Mouse (Mus musculus) CD8-positive naive resting alpha-beta T cell, adult 2 months (primary cell): ENCODE results near the gene Tmod3.
A peak's percentile ranks its signal among the peaks of the same experiment; 100 is the strongest.

Experiments
- DNase-seq, 2 experiments: peaks; one replicate each; pipeline ENCODE4 v3.0.0; 2022; ENCODE audit warnings: low read depth in 2 of 2, low spot score in 2 of 2

Tmod3 gene

DNA sequence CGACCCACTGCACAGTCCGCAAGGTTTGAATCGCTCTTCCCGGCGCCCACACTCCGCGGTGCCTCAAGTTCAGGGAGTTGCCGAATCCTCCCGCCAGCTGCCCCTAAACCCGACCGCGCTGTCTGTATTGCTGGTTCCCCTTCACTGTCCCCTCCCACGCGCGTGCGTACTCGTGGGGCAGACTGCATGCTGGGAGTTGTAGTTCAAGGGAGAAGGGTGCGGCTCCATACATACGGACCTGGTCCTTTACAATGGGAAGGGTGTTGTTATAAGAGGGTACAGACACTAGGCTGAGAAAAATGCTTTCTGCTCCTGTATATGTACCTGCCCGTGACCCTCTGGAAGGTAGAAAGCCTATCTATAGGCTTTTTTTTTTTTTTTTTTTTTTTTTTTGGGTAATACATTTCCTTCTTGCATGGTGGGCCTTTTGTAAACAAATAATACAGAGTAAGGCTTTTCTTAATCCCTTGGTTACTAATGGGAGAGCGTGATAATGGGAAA, at the start of gene Tmod3:
Gene Tmod3 (minus strand): TSS at position 146 of the 501 bp plus-strand sequence.
- peak; percentile 87 to 93 for DNase-seq

DNA sequence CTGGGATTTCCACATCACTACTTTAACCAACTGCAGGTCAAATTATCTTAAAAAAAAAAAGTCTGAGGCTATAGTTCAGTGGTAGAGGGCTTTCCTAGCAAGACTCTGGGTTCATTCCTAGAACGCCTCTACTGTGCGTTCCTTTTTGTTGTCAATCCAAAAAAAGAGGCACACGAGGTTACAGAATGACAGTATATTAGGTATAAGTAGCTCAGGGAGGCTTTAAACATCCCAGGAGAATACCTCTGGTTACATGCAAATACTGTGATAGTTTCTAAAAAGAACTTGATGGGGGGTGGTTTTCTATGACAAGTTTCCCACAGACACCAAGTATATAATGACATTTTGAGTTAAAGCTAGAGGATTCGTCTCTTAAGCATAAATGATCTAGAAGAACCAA, 48.0 kb upstream of the Tmod3 start:
- no peak for DNase-seq

DNA sequence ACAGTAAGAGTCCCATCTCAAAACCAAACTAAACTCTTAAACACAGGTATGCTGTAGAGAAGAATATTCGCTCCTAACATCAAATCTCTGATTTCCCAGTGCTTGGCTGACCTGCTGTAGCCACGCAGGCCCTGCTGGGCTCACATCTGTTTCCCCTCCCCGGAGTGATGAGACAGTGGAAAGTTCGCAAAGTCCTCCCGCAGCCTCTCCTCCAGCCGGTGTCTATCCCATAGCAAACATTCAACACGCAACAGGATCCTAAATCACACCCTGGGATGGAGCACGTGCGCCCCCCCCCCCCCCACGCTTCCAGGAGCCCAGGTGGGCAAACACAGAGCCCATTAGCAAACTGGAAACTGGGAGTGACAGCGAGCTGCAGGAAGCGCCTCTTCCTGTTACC, 42.1 kb upstream of the Tmod3 start:
- DNase-seq = no peak

DNA sequence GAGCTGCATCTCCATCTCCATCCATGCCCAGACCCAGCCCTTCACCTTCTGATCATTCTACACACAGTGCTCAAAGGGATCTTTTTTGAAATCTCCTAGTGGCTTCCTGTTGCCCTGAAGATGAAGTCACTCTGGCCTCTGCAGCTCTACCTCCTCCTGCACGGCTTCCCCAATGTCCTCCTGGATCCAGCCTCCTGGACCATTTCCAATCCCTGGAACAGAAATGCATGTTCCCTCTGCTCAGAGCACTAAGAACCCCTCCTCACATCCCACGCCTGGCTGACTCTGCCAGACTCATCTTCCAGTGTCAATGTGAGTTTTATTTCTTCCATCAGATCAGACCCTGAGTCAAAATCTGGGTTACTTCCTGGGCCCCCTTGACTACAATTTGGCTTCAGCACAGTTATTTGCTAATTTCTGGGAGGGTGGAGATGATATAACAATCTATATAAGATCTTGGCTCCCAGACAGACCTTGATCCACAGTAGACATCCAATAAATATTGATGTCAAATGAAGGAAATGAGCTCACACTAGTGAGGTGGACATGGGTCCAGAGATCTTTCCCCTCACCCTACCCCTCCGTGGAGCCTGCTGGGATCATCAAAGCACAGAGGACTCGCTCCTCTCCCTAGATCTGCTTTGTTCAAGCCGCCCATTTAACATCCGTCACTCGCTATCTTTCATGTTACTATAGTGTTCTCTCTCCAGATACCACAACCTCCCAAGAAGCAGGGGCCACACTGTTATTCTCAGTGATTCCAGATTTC, 40.9 kb upstream of the Tmod3 start:
- DNase-seq = no peak

DNA sequence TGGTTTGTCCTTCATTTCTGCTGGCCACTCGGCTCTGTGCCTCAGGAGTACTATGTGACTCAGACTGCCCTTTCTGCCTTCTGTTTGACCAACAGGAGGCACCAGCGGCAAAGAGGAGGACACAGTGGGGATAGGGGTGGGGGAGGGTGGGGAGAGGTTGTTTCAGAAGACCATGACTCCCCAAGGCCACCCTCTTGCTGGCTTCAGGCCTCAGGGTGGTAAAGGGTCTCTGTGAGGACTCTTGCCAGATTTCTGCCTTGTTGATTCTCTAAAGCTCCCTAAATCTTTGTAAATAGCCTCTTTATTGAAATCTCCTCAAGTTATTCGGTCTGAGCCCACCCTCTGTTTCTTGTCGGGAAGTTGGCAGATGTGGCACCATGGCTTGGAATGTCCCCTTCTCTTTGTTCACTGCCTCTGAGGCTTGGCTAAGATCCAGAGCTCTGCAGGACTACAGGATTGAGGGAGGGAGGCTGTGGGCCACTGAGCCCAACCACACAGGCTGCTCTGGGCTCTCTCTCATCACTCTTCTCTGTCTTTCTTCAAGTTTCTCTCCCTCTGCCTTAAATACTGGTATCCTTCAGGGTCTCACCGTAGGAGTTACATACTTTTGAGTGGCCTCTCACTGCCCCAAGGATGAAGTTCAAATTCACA, 39.9 kb upstream of the Tmod3 start:
- DNase-seq = no peak

DNA sequence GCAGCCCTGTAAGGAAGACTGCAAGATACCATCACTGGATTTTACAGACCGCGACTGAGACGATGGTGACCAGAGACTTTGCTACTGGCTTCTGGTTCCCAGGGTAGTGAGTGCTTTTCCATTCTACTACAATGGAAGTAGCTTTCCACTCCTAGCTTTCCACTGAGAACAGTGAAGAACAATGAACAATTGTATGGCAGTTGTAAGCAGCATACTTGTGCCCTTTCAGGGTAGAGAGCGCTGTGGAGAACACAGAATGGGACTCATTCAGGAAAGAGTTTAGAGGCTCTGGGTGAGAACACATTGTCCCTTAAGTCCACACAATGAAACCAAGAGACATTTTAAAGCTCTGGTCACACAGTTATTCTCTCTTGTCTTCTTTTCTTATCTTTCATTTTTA, 38.1 kb upstream of the Tmod3 start:
- no peak for DNase-seq

DNA sequence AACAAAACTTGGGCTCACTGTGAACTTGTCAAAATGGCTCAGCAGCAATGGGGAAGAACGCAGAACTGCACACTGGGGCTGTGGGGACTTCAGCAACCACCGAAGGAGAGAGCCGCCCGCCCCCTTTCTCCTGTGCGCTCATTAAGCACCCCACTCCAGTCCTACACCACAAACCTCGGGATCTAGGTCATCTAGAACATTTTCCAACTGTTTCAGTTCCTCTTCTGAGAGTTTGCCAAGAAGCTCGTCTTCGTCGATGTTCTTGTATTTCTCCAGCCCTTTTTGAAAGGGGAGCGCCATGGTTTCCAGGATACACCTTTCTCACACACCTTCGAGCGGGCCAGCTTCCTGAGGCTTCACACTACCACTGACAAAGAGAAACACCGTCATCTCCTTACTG, 37.6 kb upstream of the Tmod3 start:
- DNase-seq = no peak

DNA sequence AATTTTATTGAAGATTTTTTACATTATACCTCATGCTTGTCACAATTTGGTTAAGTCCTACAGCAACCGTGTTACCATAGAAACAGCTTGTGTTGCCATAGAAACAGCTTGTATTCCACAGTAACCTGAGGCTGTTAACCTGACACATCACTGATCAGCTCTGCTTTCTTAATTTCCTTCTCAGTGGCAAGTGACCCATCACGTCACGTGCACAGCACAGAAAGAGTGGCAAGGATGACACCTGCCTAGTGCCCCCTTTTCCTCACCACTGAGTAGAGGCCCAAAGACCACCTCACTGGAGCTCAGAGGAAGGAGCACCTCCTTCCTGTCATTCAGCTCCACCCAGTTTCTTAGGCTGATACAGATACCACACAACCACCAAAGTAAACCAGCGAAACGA, 34.0 kb upstream of the Tmod3 start:
- DNase-seq = no peak

DNA sequence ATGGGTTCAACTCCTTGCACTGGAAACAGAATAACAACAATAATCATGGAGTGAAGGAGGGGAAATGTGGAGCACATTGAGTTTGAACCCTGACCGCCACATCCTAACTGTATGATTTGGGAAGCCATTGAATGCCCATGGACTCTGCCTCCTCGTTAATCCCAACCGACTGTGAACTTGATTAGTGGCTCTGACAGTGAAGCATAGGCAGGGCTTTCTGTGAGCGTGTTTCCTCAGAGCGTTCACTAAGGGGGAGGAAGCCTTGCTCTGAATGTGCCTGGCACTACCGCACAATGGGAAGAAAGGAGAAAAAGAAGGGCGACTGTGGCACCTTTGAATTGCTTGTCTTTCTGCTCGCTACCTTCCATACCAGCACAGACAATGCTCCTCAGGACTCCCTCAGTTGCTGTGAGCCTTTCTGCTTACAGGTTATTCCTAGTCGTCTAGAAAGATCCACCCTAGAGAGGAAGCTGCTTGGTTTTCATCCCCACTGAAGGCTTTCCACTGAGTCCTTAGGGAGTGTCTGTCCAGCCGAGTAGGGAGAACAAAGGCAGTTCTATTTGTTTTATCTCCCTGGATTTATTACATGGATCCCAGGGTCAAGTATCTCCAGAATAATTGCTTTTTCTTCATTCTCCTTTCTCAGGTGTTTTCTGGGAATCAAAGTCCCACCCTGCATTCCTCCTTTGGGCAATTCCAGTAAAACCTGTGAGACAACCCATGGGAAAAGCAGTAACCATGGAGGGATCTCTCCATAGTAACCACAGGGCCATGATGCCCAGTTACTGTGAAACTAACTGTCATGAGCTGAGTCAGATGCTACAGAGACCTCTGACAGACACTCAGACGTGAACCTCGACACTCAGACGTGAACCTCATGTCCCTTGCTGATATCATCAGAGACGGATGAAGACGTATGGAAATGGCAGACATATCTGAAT, 30.7 kb upstream of the Tmod3 start:
- no peak for DNase-seq

DNA sequence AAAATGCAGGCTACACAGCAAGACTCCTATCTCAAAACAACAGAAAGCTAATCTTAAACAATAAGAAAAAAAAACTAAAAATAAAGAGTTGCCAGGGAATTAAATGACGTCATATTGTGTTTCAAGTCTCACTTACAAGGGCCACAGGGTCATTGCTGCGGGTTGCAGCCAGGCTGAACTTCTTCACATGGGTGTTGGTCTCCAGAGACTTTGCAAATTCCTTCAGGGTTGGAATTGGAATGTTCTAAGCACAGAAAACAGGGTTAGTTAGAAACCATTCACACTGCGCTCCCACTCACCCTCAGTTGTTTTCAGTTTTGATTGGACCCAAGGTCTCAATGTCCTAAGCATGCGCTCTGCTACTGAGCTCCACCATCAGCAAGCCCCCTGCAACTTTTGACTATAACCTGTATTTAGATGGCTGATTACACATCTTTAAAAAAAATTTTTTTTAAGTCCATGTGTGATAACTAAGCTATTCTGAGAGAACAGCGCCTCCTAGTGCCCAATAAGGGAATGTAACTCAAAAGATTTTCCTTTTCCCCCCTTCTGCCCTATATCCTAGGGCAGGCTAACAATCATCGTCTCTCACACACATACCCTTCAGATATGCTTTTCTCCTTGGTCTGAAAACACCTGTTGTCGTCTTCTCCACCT, 22.4 kb upstream of the Tmod3 start:
- DNase-seq = peak in 1 of 2 experiments; percentile 23

DNA sequence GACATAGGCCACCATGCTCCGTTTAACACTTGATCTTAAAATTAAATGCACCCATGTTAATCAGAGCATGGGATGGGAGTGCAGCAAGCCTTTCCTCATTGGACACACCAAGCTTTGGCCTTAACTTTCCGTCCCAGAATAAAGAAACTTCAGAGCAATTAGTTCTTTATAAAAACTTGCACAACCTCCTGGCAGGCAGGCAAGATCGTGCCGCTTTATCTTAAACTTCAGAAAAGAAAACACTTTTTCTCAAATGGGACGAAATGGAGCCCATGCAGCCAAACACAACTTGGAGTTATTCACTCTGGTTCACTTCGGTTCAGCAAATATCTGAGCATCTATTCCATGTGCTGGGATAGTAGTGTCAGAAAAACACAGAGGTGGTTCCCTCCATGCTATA, 19.9 kb upstream of the Tmod3 start:
- no peak for DNase-seq

DNA sequence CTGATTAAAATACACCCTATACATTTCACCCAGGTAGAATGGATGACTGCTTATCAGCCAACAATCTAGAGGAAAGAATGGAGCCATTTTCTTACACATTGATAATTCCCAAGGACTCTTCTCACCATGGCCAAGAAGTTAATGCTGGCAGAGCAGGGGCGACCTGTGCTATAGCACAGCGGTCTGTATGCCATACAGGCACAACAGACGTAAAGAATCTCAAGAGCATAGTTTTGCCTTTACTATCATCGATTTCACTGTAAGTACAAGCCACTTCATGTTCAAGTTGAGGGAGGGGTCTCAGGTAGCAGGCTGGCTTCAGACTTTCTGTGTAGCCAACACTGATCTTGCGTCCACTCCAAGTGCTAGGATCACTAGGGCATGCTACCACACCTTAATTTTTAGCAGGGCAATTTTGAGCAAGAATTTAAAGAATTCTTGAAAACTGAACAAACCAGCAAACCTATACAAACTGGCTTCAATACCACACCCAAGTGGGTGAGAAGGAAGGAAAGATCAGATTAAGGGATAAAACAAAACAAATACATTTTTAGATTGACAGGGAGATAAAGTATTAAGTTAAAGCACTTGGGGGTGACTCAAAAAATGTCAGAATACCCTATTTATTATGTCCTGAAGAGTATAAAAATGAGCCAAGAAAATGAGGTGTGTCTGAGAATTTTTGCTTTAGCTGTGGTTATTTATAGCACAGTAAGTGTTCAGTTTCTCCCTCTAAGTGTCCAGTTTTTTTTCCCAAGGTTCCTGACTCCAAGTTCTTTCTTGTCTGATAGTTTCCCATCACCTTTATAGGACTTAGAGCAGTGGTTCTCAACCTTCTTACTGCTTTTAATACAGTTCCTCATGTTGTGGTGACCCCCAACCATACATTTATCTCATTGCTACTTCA, 11.8 kb upstream of the Tmod3 start:
- DNase-seq = no peak

DNA sequence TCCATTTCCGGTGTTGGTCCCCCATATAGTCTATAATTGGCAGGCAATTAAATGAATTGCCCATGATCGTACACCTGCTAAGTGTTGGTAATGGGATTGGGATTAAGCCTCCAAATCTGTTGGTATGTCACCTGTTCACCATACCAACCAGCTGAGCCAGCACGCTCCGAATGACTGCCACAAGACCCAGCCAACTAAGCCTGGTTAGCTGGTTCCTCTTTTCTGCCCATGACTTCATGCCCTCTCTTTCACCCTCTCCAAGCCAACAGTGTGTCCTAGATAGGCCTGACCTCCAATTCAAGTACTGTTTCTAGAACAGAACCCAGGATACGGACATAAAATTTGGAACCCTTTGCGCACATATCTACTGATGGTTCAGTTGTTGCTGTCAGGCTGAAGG, 8.9 kb upstream of the Tmod3 start:
- no peak for DNase-seq

DNA sequence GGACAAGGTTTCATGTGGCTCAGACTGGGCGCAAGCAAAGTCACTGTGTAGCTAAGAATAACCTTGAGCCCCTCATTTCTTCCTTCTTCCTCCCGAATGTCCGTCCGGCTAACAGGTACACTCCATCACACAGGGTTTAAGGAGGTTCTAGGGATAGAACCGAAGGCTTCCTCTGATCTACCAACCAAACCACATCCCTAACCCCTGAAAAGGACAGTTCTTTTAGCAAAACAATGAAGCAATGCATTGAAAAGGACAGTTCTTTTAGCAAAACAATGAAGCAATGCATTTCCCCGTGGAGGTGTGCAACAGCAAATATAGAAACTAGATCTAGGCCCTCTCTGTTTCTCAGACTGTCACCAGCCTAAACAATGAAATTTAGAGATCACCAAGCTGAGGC, 5.4 kb upstream of the Tmod3 start:
- DNase-seq = no peak

DNA sequence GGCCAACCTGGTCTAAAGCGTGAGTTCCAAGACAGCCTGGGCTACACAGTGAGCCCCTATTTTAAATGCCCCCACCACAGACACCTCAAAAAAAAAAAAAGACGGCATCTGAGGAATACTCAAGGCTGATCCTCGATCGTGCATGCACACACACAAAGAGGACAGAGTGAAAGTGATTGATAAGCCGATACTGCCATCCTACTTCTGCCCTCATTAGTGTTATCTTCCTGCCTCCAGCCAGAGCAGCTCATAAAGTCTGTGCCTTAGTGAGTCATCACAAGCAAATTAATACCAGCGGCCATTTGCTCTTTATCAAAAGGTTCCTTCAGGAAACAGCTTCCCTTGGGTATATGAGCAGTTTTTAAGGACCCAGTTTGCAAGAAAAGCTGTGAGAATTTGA, 4.2 kb upstream of the Tmod3 start:
- DNase-seq = no peak

DNA sequence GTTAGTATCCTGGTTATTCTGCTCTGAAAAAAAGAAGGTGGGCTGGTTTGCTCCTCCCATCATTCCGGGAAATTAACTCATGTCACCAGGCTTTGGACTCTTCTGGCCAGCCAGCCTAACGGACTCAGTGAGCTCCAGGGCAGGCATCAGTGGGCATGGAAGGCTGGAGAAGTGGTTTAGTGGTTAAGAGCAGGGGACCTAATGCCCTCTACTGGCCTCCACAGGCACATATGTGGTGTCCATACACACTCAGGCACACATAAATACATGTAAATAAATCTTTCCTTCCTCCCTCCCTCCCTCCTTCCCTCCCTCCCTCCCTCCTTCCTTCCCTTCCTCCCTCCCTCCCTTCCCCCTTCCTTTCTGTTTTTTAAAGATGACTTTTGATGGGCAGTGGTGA, 3.7 kb upstream of the Tmod3 start:
- DNase-seq = no peak

DNA sequence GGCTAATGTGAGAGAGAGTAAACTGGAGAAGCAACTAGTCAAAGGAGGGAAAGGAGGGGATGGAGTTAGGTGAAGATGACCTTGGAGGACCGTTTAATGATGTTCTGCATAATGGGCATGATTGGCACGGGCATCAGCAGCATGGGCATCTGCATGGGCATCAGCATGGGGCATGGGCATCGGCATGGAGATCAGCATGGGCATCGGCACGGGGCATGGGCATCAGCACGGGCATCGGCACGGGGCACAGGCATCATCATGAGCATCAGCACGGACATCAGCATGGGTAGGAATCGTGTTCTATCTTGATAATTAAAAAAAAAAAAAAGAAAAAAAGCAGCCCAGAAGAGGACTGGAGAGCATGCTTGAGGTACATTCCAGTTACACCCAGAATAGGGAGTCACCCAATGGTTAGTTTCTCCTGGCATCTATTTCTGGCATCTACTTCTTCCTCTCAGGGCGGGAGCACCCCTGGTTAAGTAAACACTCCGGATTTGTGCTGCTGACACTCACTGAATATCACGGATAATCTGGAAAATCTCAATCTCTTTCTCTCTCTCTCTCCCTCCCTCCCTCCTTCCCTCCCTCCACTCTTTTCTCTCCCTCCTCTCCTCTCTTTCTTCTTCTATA, 1.7 kb upstream of the Tmod3 start:
- DNase-seq = no peak

DNA sequence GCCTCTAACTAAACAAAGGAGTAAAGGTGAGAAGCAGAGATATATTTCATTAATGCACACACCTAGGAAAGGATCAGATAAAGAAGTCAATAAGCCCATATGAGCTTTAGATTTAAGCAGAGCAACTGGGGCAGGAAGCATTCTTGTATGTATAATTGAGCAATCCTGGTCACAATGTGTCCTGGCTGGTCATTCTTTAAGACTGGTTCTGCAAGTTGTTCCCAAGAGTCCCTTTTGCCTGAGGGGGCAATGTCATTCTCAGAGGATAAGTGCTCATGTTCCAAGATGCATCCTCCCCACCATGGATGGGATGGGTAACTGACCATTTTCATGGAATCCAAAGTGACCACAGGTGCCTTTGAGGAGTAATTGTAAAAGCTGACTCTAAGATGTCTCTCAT, 896 bp upstream of the Tmod3 start:
- no peak for DNase-seq

DNA sequence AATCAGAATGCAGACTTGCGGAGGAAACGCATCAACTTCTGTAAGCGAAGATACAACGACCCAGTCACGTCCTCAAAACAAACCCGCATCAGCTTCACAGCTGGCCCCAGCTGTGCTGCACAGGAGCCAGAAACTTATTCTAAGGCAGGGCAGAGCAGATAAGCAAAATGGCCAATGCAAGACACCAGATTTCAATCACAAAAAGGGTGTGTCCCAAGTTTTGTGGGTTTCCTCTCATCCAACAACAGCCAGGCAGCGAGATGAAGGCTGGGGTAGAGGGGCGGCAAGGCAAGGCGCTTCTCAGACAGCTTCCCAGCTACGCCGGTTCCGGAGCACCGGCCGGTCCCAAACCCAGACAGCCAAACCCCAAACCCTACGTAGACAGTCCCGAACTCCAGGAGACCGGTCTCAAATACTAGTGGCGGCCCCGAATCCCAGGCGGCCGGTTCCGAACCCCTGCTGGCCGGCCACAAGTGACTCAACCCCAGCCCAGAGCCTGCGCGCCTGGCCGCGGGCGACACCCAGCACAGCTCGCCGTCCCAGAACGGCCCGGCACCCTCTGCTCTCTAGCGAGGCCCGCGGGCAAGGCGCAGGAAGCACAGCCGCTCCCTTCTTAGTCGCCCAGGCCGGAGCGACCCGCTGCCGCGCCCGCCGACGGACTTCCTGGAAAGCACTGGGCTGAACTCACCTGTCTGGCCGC, 495 bp downstream of the Tmod3 start:
- peak; percentile 42 to 45 for DNase-seq
